Mouse (Mus musculus) kidney, embryonic 16.5 days (tissue): ENCODE data around the gene Nr2f6. TPM values are rescaled to one million over a fixed set of nuclear protein-coding genes. Genes with fewer than 3 reads are reported as not detected.

Experiments used
- ATAC-seq: fragments of 200-750 bp; cut with Nextera tagmentation; 2 replicates; pipeline ENCODE4 v1.8.0; 2017; ENCODE audit warnings: moderate TSS enrichment; ENCODE audit not compliant: low FRiP score, low TSS enrichment
- H3K27ac ChIP-seq: fragments of 300-500 bp; sonication (generic); 2 replicates; pipeline ENCODE4 v1.5.1; 2014; ENCODE audit warnings: low read length
- H3K27me3 ChIP-seq: fragments of 300-500 bp; sonication (generic); 2 replicates; pipeline ENCODE4 v1.6.1; 2014; ENCODE audit warnings: low read length, control low read depth, mixed read lengths; ENCODE audit not compliant: insufficient read depth
- H3K36me3 ChIP-seq: fragments of 300-500 bp; sonication (generic); 2 replicates; pipeline ENCODE4 v1.6.1; 2014; ENCODE audit warnings: low read length, control low read depth, mixed read lengths; ENCODE audit not compliant: insufficient read depth
- H3K4me1 ChIP-seq: fragments of 300-500 bp; sonication (generic); 2 replicates; pipeline ENCODE4 v1.6.1; 2014; ENCODE audit warnings: low read length, control low read depth, mixed read lengths; ENCODE audit not compliant: insufficient read depth
- H3K4me2 ChIP-seq: fragments of 300-500 bp; sonication (generic); replicated peaks from 2 replicates; pipeline ENCODE4 v1.6.1; 2014; ENCODE audit warnings: low read depth, low read length
- H3K4me3 ChIP-seq: fragments of 300-500 bp; sonication (generic); 2 replicates; pipeline ENCODE4 v1.5.1; 2014; ENCODE audit warnings: mild to moderate bottlenecking, low read length
- H3K9ac ChIP-seq: fragments of 300-500 bp; sonication (generic); replicated peaks from 2 replicates; pipeline ENCODE4 v1.6.1; 2014; ENCODE audit warnings: low read length
- H3K9me3 ChIP-seq: fragments of 300-500 bp; sonication (generic); 2 replicates; pipeline ENCODE4 v1.6.1; 2016; ENCODE audit warnings: low read length, control low read depth
- WGBS: fragments of 180-500 bp; shearing (Covaris S2); extraction: QIAGEN DNeasy Blood & Tissue Kit; methylation state at CpG from one replicate; pipeline ENCODE4 v1.1.7; 2014; 5-methylcytosine and 5-hydroxymethylcytosine counted together
- polyA plus RNA-seq: library from polyadenylated mRNA; unstranded; fragments of >200 nt; fragmentation: Nextera tagmentation; extraction: Ambion mirVana; gene quantifications from 2 replicates; pipeline ENCODE4 v1.2.1, GENCODE M21; 2015

Nr2f6 gene
- polyA plus RNA-seq, 1 experiment from 2014 or later: 82.9 TPM

DNA sequence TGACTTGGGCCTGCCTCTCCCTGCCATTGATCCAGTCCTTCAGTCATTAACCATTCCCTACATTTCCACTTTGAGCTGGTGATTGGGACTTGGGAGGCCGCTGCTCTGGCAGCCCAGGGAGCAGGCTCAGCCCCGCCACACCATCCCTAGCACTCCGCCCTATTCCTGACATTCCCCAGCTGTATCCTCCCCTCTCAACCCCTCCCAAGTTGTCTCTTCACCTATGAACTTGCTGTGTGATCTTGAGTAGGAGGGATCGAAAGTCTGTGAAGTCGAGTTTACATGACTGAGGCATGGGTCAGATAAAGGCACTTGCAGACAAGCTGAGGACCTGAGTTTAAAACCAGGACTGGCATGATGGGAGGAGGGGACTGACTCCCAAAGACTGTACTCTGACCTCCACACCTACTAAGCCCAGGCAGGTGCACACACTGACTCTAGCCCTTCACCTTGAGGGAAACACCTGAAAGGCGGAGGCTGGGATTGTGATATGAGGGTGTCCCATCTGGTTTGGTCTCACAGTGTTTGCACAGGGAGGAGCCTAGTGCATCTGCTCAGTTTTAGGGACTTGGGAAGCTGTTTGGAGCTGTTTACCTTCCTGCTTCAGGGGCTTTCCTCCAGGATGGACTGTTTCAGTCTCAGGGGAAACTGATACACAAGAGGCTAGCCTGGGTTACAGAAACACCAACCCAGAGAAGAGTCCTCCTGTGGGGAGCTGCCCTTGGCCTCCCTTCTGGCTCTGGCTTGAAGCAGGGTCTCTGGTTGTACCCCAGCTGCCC, 21.5 kb upstream of the Nr2f6 start:
- no peak overlapping the region for H3K27ac ChIP-seq
- H3K4me2 ChIP-seq: no peak overlapping the region
- H3K9me3 ChIP-seq: no peaks in the 10 kb centered on the region
- no peak overlapping the region for H3K9ac ChIP-seq
- H3K36me3 ChIP-seq: peaks cover 36% of the 10 kb centered on the region
- H3K4me3 ChIP-seq: no peak overlapping the region
- ATAC-seq: no peak
- WGBS: 68% methylated on average over 6 of the region's 6 CpGs
- H3K27me3 ChIP-seq: no peaks in the 10 kb centered on the region
- H3K4me1 ChIP-seq: peaks cover 19% of the 10 kb centered on the region

GRCm38 (mm10) chr8:71402446-71402964, 20.7 kb upstream of the Nr2f6 start:
- WGBS: 76% methylated on average over 9 of the region's 9 CpGs

DNA sequence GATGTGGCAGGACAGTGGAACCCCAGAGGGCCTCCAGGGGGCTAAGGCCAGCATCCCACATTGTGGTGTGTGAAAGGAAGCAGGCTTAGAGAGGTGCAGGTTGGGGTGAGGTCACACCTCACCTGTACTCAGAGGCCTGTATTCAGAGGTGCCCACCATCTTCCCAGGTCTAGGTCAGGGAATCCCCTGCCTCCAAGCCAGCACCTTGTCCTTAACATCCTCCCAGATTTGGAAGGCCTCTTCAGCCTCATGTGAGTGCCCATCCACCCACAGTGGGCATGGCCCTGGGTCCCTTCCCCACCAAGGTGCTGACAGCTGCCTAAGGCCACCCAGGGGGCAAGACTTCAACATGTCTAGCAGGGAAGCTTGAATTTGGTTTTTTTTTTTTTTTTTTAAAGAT, 19.7 kb upstream of the Nr2f6 start:
- H3K36me3 ChIP-seq: peaks cover 25% of the 10 kb centered on the region
- peaks cover 16% of the 10 kb centered on the region for H3K4me1 ChIP-seq
- H3K9me3 ChIP-seq: no peaks in the 10 kb centered on the region
- H3K9ac ChIP-seq: no peak overlapping the region
- H3K27ac ChIP-seq: no peak overlapping the region
- no peak for ATAC-seq
- no peak overlapping the region for H3K4me2 ChIP-seq
- no peaks in the 10 kb centered on the region for H3K27me3 ChIP-seq
- no peak overlapping the region for H3K4me3 ChIP-seq

More at GRCm38 (mm10) chr8:71402446-71402964, 20.7 kb upstream of the Nr2f6 start:
- Histone ChIP-seq H3K36me3 (peaks cover 30% of the 10 kb centered on the region), H3K4me3 (no peak overlapping the region), H3K9me3 (no peaks in the 10 kb centered on the region), H3K4me2 (no peak overlapping the region), H3K27me3 (no peaks in the 10 kb centered on the region), H3K9ac (no peak overlapping the region), H3K4me1 (peaks cover 21% of the 10 kb centered on the region), H3K27ac (no peak overlapping the region)
- ATAC-seq: no peak

DNA sequence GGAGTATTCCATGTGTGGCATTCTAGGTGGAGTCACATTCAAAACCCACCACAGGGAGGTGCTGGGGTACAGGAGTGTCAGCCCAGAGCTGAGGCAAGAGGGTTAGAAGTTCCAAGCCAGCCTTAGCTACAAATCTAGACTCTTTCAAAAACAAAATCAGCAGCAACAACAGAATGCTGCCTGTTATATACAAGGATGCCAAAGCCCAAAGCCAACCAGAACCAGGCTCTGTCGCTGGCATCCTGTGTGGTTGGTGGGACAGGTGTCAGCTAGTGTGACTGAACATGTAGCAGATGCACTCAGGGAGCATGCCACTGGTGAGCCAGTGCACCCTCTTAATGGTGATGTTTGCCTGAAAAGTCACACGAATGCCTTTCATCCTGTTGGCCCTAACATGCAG, 19.1 kb upstream of the Nr2f6 start:
- ATAC-seq: no peak

DNA sequence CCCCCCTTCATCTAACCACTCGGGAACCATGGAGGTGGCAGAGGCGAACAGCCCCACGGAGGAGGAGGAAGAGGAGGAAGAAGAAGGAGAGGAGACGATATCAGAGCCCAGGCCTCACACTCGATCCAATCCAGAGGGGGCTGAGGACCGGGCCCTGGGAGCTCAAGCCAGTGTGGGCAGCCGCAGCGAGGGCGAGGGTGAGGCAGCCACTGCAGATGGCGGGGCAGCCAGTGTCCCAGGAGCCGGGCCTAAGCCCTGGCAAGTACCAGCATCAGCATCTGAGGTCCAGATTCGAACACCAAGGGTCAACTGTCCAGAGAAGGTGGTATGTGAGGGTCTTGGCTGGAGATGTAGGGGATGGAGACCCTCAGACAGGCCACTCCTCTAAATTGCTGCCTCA, 15.9 kb upstream of the Nr2f6 start:
- Histone ChIP-seq H3K4me2 (peak overlapping the region; percentile 95), H3K9ac (peak overlapping the region; percentile 87), H3K9me3 (no peaks in the 10 kb centered on the region), H3K4me3 (peak overlapping the region; percentile 96), H3K36me3 (peaks cover 25% of the 10 kb centered on the region), H3K27me3 (no peaks in the 10 kb centered on the region), H3K27ac (no peak overlapping the region), H3K4me1 (peaks cover 15% of the 10 kb centered on the region)
- no peak for ATAC-seq
- WGBS: 85% methylated on average over 12 of the region's 12 CpGs

More for the DNA sequence above, 19.1 kb upstream of the Nr2f6 start:
- no peaks in the 10 kb centered on the region for H3K9me3 ChIP-seq
- no peak overlapping the region for H3K9ac ChIP-seq
- peaks cover 25% of the 10 kb centered on the region for H3K36me3 ChIP-seq
- no peaks in the 10 kb centered on the region for H3K27me3 ChIP-seq
- H3K27ac ChIP-seq: no peak overlapping the region
- H3K4me3 ChIP-seq: no peak overlapping the region
- no peak overlapping the region for H3K4me2 ChIP-seq
- H3K4me1 ChIP-seq: peaks cover 21% of the 10 kb centered on the region
- WGBS: 87% methylated on average over 2 of the region's 2 CpGs

DNA sequence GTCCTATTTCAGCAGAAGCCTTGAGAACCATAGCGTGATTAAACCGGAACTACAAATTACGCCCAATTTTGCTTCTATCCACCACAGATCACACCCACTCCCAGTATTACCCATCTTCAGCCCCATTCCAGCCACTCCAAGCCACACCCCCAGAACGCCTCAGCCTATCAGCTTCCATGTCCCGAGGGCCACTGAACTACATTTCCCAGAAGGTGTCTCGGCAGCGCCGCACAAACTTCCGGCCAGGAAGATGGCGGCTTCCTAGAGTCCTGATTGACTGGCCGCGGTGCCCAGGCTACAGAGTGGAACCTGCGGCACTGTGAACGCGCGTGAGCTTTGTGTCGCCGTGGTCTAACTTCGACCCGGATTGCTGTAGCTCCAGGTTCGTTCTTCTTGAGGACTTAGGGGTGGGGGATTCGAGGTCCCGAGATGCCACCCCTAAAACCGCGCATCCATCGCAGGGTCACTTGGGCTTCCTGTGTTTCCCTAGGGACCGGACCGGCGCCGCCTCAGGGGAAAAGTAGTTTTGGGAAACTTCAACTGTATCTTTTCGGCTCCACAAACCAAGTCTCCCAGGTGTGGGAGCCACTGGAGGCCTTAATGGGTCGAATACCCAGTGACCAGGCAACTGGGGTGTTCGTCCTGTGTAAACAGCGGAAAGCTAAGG, 15.0 kb upstream of the Nr2f6 start, which contains the start of gene Babam1:
Gene Babam1 (plus strand): TSS at position 223 of the 667 bp plus-strand sequence.
- peaks cover 15% of the 10 kb centered on the region for H3K4me1 ChIP-seq
- peaks cover 25% of the 10 kb centered on the region for H3K36me3 ChIP-seq
- H3K27ac ChIP-seq: peak within 1 kb of the TSS; percentile 92
- 1% methylated on average over 34 of the region's 34 CpGs for WGBS
- H3K9ac ChIP-seq: peak within 1 kb of the TSS; percentile 87
- peak within 1 kb of the TSS; percentile 95 for H3K4me2 ChIP-seq
- peak within 1 kb of the TSS; percentile 96 for H3K4me3 ChIP-seq
- peak; percentile 97 for ATAC-seq
- no peaks in the 10 kb centered on the region for H3K9me3 ChIP-seq
- H3K27me3 ChIP-seq: no peaks in the 10 kb centered on the region

DNA sequence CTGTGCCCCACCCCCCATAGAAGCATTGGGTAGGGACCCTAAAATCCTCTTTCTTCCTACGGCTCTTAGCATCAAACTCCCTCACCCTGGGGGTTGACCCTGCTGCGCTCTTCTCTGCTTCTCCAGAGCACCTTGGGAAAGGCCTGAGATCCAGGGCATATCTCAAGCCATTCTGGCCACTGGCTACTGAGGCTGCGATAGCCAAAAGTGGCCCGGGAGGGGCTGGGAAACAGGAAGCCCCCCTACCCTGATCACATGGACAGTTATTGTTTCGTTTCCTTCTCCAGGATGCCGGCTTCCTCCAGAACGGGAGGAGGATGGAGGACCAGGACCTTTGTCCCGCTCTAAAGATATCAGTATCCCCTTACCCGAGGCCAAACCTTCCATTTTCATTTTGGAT, 13.9 kb upstream of the Nr2f6 start, which contains the start of gene Ushbp1:
Gene Ushbp1 (minus strand): TSS at position 174 of the 400 bp plus-strand sequence.
- Histone ChIP-seq H3K36me3 (peaks cover 20% of the 10 kb centered on the region), H3K27me3 (no peaks in the 10 kb centered on the region), H3K4me3 (peak within 1 kb of the TSS; percentile 96), H3K4me1 (peaks cover 15% of the 10 kb centered on the region), H3K9ac (peak within 1 kb of the TSS; percentile 51), H3K27ac (peak within 1 kb of the TSS; percentile 92), H3K9me3 (no peaks in the 10 kb centered on the region), H3K4me2 (peak within 1 kb of the TSS; percentile 95)
- no peak for ATAC-seq
- WGBS: 78% methylated on average over 9 of the region's 9 CpGs

DNA sequence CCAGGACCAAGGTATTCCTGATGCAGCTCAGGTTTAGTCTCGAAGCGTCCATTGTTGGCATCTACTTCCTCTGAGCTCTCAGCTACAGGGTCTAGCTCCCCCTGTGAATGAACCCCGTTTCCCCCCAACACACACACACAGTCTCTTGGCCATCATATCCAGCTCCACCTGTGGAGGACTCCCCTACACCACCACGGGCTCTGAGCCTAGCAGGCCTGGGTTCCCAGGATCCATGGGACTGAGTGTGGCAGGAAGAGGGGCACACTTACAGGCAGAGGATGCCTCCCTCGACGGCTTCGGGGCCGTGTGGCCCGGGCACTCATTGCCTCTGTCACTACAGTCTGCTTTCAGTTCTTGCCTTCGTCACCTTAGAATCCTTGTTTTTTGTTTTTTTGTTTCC, 13.3 kb upstream of the Nr2f6 start:
- Histone ChIP-seq H3K4me3 (peak overlapping the region; percentile 35), H3K4me1 (peaks cover 15% of the 10 kb centered on the region), H3K9me3 (no peaks in the 10 kb centered on the region), H3K4me2 (peak overlapping the region; percentile 44), H3K27me3 (no peaks in the 10 kb centered on the region), H3K36me3 (peaks cover 16% of the 10 kb centered on the region), H3K27ac (peak overlapping the region; percentile 66; the same call in 1 of the 2 replicates), H3K9ac (peak overlapping the region; percentile 51)
- no peak for ATAC-seq
- 76% methylated on average over 10 of the region's 10 CpGs for WGBS

DNA sequence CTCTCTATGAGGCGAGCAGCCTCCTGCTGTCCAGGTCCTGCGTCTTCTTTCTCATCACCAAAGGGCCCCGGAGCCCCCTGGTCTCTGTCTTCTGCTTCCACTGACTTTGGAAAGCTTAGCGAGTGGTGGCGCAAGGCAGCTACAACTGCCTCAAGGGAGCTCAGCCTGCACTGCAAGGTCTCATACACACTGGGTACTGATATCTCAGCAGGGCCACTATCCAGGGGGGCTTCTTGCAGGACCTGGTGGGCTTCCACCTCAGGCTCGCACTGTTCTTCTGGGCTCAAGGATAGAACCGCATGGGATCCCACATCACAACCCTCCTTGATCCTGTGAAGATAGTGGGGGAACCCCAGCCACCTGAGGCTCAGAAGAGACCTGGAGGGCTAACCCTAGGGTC, 12.7 kb upstream of the Nr2f6 start:
- peak overlapping the region; percentile 44 for H3K4me2 ChIP-seq
- H3K9me3 ChIP-seq: no peaks in the 10 kb centered on the region
- 89% methylated on average over 7 of the region's 7 CpGs for WGBS
- H3K9ac ChIP-seq: peak overlapping the region; percentile 44
- H3K4me1 ChIP-seq: peaks cover 15% of the 10 kb centered on the region
- no peak for ATAC-seq
- H3K27me3 ChIP-seq: no peaks in the 10 kb centered on the region
- H3K4me3 ChIP-seq: peak overlapping the region; percentile 35
- peaks cover 10% of the 10 kb centered on the region for H3K36me3 ChIP-seq
- H3K27ac ChIP-seq: peak overlapping the region; percentile 66; the same call in 1 of the 2 replicates
